Mouse (Mus musculus) induced T-regulatory cell, adult 2 months (primary cell): ENCODE measurements around the gene Ccnjl.

Source experiments
- DNase-seq: peaks from one replicate; pipeline ENCODE4 v3.0.0-alpha.2; 2012; ENCODE audit warnings: low read depth

The Ccnjl gene

GRCm38 (mm10) chr11:43626927-43627645 is 98.5 kb downstream of the Ccnjl start:
- no peak for DNase-seq

GRCm38 (mm10) chr11:43631645-43632044 is 103.1 kb downstream of the Ccnjl start:
- DNase-seq = no peak

- DNase-seq = no peak
Observed at GRCm38 (mm10) chr11:43632566-43632965, 104.0 kb downstream of the Ccnjl start.

GRCm38 (mm10) chr11:43633165-43633564 is 104.6 kb downstream of the Ccnjl start:
- DNase-seq = no peak

- DNase-seq = no peak
Observed at GRCm38 (mm10) chr11:43633658-43634401, 105.2 kb downstream of the Ccnjl start.
